Mouse (Mus musculus) adipose tissue, adult 10 weeks (tissue): ENCODE data around the gene Tm9sf3. TPM values are rescaled to one million over a fixed set of nuclear protein-coding genes. Genes with fewer than 3 reads are reported as not detected.

Experiments used
- polyA plus RNA-seq: library from polyadenylated mRNA; stranded (reverse); fragments of 350-450 nt; fragmentation: Illumina TruSeq; extraction: RNeasy Lipid Tissue Mini Kit (QIAGEN cat#74804); gene quantifications from one replicate; pipeline ENCODE4 v1.2.3, GENCODE M21; 2014; ENCODE audit warnings: low read depth, low replicate concordance

Tm9sf3 gene
- polyA plus RNA-seq: 154 TPM

GRCm38 (mm10) chr19:41263630-41264295, at the start of gene Tm9sf3:
Gene Tm9sf3 (minus strand): TSS chr19:41263997.

GRCm38 (mm10) chr19:41206811-41207344, 56.9 kb downstream of the Tm9sf3 start, which contains the start of gene Tll2:
Gene Tll2 (minus strand): TSS chr19:41206835.

Other genes with a start within 250 kb of the Tm9sf3 start
- not detected for gene Dntt, start 234.7 kb downstream of the Tm9sf3 start, polyA plus RNA-seq
- gene Opalin, start 186.9 kb downstream of the Tm9sf3 start, polyA plus RNA-seq: not detected
- 0.14 TPM for gene Tll2, start 57.2 kb downstream of the Tm9sf3 start, polyA plus RNA-seq
- gene Pik3ap1, start 121.1 kb upstream of the Tm9sf3 start, polyA plus RNA-seq: 5.8 TPM
- 1.1 TPM for gene Lcor, start 218.6 kb upstream of the Tm9sf3 start, polyA plus RNA-seq